Mouse (Mus musculus) cerebral cortex, adult 2 months (tissue): Measurements from ENCODE around the gene AC131692.1.

Experiments
- WGBS: fragments of 180-500 bp; shearing (Covaris S2); methylation state at CpG from one replicate; pipeline ENCODE4 v1.1.7; 2018; 5-methylcytosine and 5-hydroxymethylcytosine counted together

Gene AC131692.1

GRCm38 (mm10) chr19:6117346-6117985, 23.2 kb downstream of the AC131692.1 start:
- 3% methylated on average over 32 of the region's 32 CpGs for WGBS

- WGBS: under 1% methylated on average over 77 of the region's 77 CpGs
These were observed 23.9 kb downstream of the AC131692.1 start, which contains the start of gene Sac3d1 for GRCm38 (mm10) chr19:6117986-6118676. Gene Sac3d1, minus strand, starts transcription at chr19:6118650.

- WGBS: 0% methylated on average over 8 of the region's 8 CpGs
These were observed 24.5 kb downstream of the AC131692.1 start for GRCm38 (mm10) chr19:6118677-6119185.

GRCm38 (mm10) chr19:6121761-6122160, 27.5 kb downstream of the AC131692.1 start:
- WGBS: 60% methylated on average over 19 of the region's 19 CpGs

- 71% methylated on average over 8 of the region's 8 CpGs for WGBS
These were observed 29.1 kb downstream of the AC131692.1 start for GRCm38 (mm10) chr19:6123330-6123729.

GRCm38 (mm10) chr19:6124898-6125297, 30.7 kb downstream of the AC131692.1 start:
- 62% methylated on average over 2 of the region's 2 CpGs for WGBS

- 20% methylated on average over 4 of the region's 4 CpGs for WGBS
These were observed 32.1 kb downstream of the AC131692.1 start for GRCm38 (mm10) chr19:6126289-6126688.

- WGBS: 56% methylated on average over 10 of the region's 10 CpGs
These were observed 32.8 kb downstream of the AC131692.1 start for GRCm38 (mm10) chr19:6126789-6127580.

GRCm38 (mm10) chr19:6127760-6128341, 33.6 kb downstream of the AC131692.1 start, which contains the start of gene Snx15:
Gene Snx15, minus strand, starts transcription at chr19:6128304.
- WGBS: under 1% methylated on average over 32 of the region's 32 CpGs

- 87% methylated on average over 7 of the region's 7 CpGs for WGBS
These were observed 36.4 kb downstream of the AC131692.1 start for GRCm38 (mm10) chr19:6130414-6131128.

- WGBS: 77% methylated on average over 7 of the region's 7 CpGs
These were observed 38.1 kb downstream of the AC131692.1 start for GRCm38 (mm10) chr19:6132171-6132827.

GRCm38 (mm10) chr19:6133197-6133596, 39.0 kb downstream of the AC131692.1 start:
- WGBS: 42% methylated on average over 1 of the region's 1 CpGs

GRCm38 (mm10) chr19:6136397-6136796, 42.2 kb downstream of the AC131692.1 start:
- 87% methylated on average over 3 of the region's 3 CpGs for WGBS

GRCm38 (mm10) chr19:6139701-6140100, 45.5 kb downstream of the AC131692.1 start:
- WGBS: 87% methylated on average over 6 of the region's 6 CpGs

- 3% methylated on average over 16 of the region's 16 CpGs for WGBS
These were observed 46.1 kb downstream of the AC131692.1 start for GRCm38 (mm10) chr19:6140374-6140677.

GRCm38 (mm10) chr19:6140678-6141393, 46.6 kb downstream of the AC131692.1 start, which contains the start of gene Batf2:
Gene Batf2, plus strand, starts transcription at chr19:6140983.
- under 1% methylated on average over 68 of the region's 68 CpGs for WGBS

- under 1% methylated on average over 15 of the region's 15 CpGs for WGBS
These were observed 47.2 kb downstream of the AC131692.1 start, which contains the start of gene Arl2 for GRCm38 (mm10) chr19:6141394-6141749. Gene Arl2, minus strand, starts transcription at chr19:6141548.

- 76% methylated on average over 5 of the region's 5 CpGs for WGBS
These were observed 50.6 kb downstream of the AC131692.1 start for GRCm38 (mm10) chr19:6144842-6145241.
